Mouse (Mus musculus) CH12.LX (cell line): ENCODE results near the gene Gm20481. TPM values are rescaled to one million over a fixed set of nuclear protein-coding genes. Genes with fewer than 3 reads are reported as not detected.

Experiments
- DNase-seq: peaks from one replicate; pipeline ENCODE4 v3.0.0-alpha.2; 2013; ENCODE audit errors: extremely low read depth
- H3K27ac ChIP-seq: 2 replicates; pipeline ENCODE4 v1.5.1; 2012; ENCODE audit warnings: low read depth, mild to moderate bottlenecking, control low read depth, moderate library complexity; ENCODE audit not compliant: insufficient read depth
- H3K27me3 ChIP-seq: replicated peaks from 2 replicates; pipeline ENCODE3; 2012; ENCODE audit warnings: inconsistent platforms
- H3K36me3 ChIP-seq, 2 experiments: replicated peaks in 1 of 2; 2 replicates each; pipeline versions ENCODE3 to v1.6.1; 2012; ENCODE audit warnings: inconsistent platforms in 1 of 2, low read length in 1 of 2, mild to moderate bottlenecking in 1 of 2, mixed read lengths in 1 of 2, moderate library complexity in 1 of 2; ENCODE audit not compliant: control insufficient read depth in 1 of 2, insufficient read depth in 1 of 2
- H3K4me1 ChIP-seq, 2 experiments: 2 replicates each; pipeline ENCODE4 v1.6.1; 2012; ENCODE audit warnings: inconsistent platforms in 1 of 2, moderate library complexity in 1 of 2; ENCODE audit not compliant: insufficient read depth in 2 of 2, control insufficient read depth in 1 of 2
- H3K4me2 ChIP-seq: 2 replicates; pipeline ENCODE4 v1.6.1; 2012; ENCODE audit warnings: low read depth, mild to moderate bottlenecking, control low read depth; ENCODE audit not compliant: poor library complexity, insufficient read depth, severe bottlenecking
- H3K4me3 ChIP-seq, 3 experiments: fragments of 150-350 bp in 1 of 3; sonication (generic) in 1 of 3; replicated peaks in 1 of 3; 2 replicates each; pipeline versions ENCODE3 to v1.5.1; 2011 to 2012; ENCODE audit warnings: low read depth in 2 of 3, low read length in 2 of 3, mild to moderate bottlenecking in 2 of 3, moderate library complexity in 2 of 3, control low read depth in 1 of 3, improper control_type of control experiment in 1 of 3, inconsistent platforms in 1 of 3, mixed read lengths in 1 of 3; ENCODE audit not compliant: poor library complexity in 1 of 3
- H3K79me2 ChIP-seq: replicated peaks from 2 replicates; pipeline ENCODE4 v1.6.1; 2012; ENCODE audit warnings: mild to moderate bottlenecking, moderate library complexity; ENCODE audit not compliant: control insufficient read depth, poor library complexity, insufficient read depth, severe bottlenecking; ENCODE audit errors: extremely low read depth
- H3K9ac ChIP-seq: 2 replicates; pipeline ENCODE4 v1.6.1; 2012; ENCODE audit warnings: low read depth, mild to moderate bottlenecking, control low read depth, moderate library complexity; ENCODE audit not compliant: insufficient read depth
- H3K9me3 ChIP-seq: replicated peaks from 2 replicates; pipeline ENCODE3; 2012; ENCODE audit warnings: low read length, inconsistent platforms, mixed read lengths
- CHD2 ChIP-seq: IDR thresholded peaks from 2 replicates; pipeline ENCODE4 v1.6.1; 2011; ENCODE audit warnings: low read length, improper control_type of control experiment
- CTCF ChIP-seq, 2 experiments: IDR thresholded peaks in 1 of 2; conservative IDR thresholded peaks in 1 of 2; 2 replicates each; pipeline ENCODE4 v1.5.1; 2011 to 2012; ENCODE audit warnings: low read depth in 2 of 2, low read length in 2 of 2, improper control_type of control experiment in 1 of 2, inconsistent platforms in 1 of 2, mild to moderate bottlenecking in 1 of 2, moderate library complexity in 1 of 2
- ETS1 ChIP-seq: conservative IDR thresholded peaks from 2 replicates; pipeline ENCODE4 v1.6.1; 2012; ENCODE audit warnings: low read depth, mild to moderate bottlenecking, inconsistent platforms, low read length, improper control_type of control experiment, moderate library complexity
- MAFK ChIP-seq: IDR thresholded peaks from 2 replicates; pipeline ENCODE4 v1.6.1; 2011; ENCODE audit warnings: low read length, improper control_type of control experiment; ENCODE audit not compliant: insufficient replicate concordance
- MXI1 ChIP-seq: IDR thresholded peaks from 2 replicates; pipeline ENCODE4 v1.6.1; 2011; ENCODE audit warnings: mild to moderate bottlenecking, low read depth, low read length, improper control_type of control experiment
- NRF1 ChIP-seq: IDR thresholded peaks from 2 replicates; pipeline ENCODE4 v1.6.1; 2014; ENCODE audit warnings: low read depth, mild to moderate bottlenecking, inconsistent platforms, low read length, improper control_type of control experiment, moderate library complexity
- POLR2A ChIP-seq: IDR thresholded peaks from 2 replicates; pipeline ENCODE4 v1.6.1; 2011; ENCODE audit warnings: low read depth, mild to moderate bottlenecking, improper control_type of control experiment, low read length
- UBTF ChIP-seq: IDR thresholded peaks from 2 replicates; pipeline ENCODE4 v1.6.1; 2012; ENCODE audit warnings: low read depth, mild to moderate bottlenecking, inconsistent platforms, low read length, improper control_type of control experiment, moderate library complexity
- ZC3H11A ChIP-seq: IDR thresholded peaks from 2 replicates; pipeline ENCODE4 v1.6.1; 2012; ENCODE audit warnings: low read depth, mild to moderate bottlenecking, inconsistent platforms, low read length, improper control_type of control experiment
- dilution Hi-C: fragments of 300-500 bp; cut with MboI; formaldehyde crosslinking; loops from 2 replicates; pipeline ENCODE4 v1.14.3; 2020; ENCODE audit warnings: low sequenced_read_pairs; ENCODE audit not compliant: extremely low pct_unique_long_range_greater_than_20kb, extremely low pct_ligation_motif_present
- in situ Hi-C: fragments of 300-500 bp; cut with MboI; formaldehyde crosslinking; loops from 3 replicates; pipeline ENCODE4 v1.14.3; 2019; ENCODE audit warnings: low sequenced_read_pairs, low pct_ligation_motif_present, low pct_unique_long_range_greater_than_20kb, mixed read lengths
- polyA plus RNA-seq: library from polyadenylated mRNA; unstranded; fragments of >175 nt; gene quantifications from 2 replicates; pipeline ENCODE4 v1.2.1, GENCODE M21; 2012; ENCODE audit warnings: low read depth; ENCODE audit not compliant: insufficient read length
- total RNA-seq, 2 experiments: library from RNA; depleted of rRNA; stranded (reverse); fragments of 300-350 nt in 1 of 2; fragments of >200 nt in 1 of 2; gene quantifications; 2 replicates each; pipeline ENCODE4 v1.2.3; 2012 to 2014

The Gm20481 gene
- total and polyA plus RNA-seq, 3 experiments = not detected

DNA sequence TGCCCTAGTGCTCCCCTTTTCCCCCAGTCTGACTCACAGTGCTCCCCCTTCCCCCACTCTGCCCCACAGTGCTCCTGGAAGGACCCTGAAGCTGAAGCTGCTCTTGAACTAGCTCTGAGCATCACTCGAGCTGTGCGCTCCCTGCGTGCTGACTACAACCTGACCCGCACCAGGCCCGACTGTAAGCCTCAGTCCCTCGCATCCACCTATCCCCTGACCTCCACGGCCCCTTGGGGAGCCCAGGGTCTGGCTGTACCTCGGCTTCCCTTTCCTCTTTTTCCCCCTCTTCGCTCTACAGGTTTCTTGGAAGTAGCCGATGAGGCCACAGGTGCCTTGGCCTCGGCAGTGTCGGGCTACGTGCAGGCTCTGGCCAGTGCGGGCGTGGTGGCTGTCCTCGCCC, 45.6 kb downstream of the Gm20481 start:
- Histone ChIP-seq H3K9me3 (no peaks in the 10 kb centered on the region), H3K4me3 (no peak overlapping the region), H3K4me2 (no peak overlapping the region), H3K27ac (no peak overlapping the region), H3K9ac (no peak overlapping the region), H3K4me1 (0 out of 4 replicates have a peak, but pooled peaks cover 0 to 2% of the 10 kb centered on the region in 2 experiments), H3K27me3 (no peaks in the 10 kb centered on the region), H3K36me3 (peaks cover 63 to 94% of the 10 kb centered on the region in 2 experiments), H3K79me2 (no peaks in the 10 kb centered on the region)
- no peak for TF ChIP-seq UBTF
- TF ChIP-seq MAFK = no peak
- TF ChIP-seq CTCF (conservative IDR thresholded peaks at IDR 0.05 in 1 of 2, IDR thresholded peaks at IDR 0.05 in 1 of 2; ENCODE audit: low read depth in 2 of 2, low read length in 2 of 2) = no peak
- no peak for TF ChIP-seq ETS1
- no peak for DNase-seq
- in situ Hi-C loops = loop anchor here (10.0 kb wide), 1 partner anchor 220 kb away; the partner anchor contains the start of genes Atp6v1g2 and Nfkbil1
- dilution Hi-C loops = no loop called here

DNA sequence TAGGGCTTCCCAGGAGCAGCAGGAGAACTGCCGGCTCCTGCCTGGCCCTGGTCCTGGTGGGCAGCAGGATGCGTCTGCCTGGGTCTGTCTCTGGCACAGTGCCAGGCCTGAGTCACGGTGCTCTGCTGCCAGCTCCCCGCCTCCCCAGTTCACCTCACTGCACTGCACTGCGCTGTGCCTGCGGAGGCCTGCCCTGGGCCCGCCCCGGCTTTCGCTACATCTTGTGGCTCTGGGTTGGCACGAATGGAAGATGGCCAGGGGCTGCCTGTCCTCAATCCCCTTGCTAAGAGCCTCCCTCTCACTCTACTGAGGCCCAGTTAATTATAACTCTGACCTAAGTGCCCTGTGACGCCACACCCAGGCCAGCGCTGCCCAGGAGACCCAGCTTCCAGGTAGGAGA, 46.7 kb downstream of the Gm20481 start, which contains the start of gene Vwa7:
TSS of gene Vwa7 (plus strand) at position 204 of the 400 bp plus-strand sequence.
- dilution Hi-C loops = no loop called here
- H3K4me2 ChIP-seq = no peak within 1 kb of the TSS
- H3K27ac ChIP-seq = no peak within 1 kb of the TSS
- H3K9ac ChIP-seq = no peak within 1 kb of the TSS
- no peak for DNase-seq
- H3K27me3 ChIP-seq = no peaks in the 10 kb centered on the region
- H3K9me3 ChIP-seq = no peaks in the 10 kb centered on the region
- no peak within 1 kb of the TSS for H3K4me3 ChIP-seq
- in situ Hi-C loops = loop anchor here (10.0 kb wide), 1 partner anchor 218 kb away; the partner anchor contains the start of genes Atp6v1g2 and Nfkbil1
- TF ChIP-seq MXI1 (no peak), NRF1 (no peak), CTCF (conservative IDR thresholded peaks at IDR 0.05 in 1 of 2, IDR thresholded peaks at IDR 0.05 in 1 of 2; ENCODE audit: low read depth in 2 of 2, low read length in 2 of 2) (no peak), ETS1 (no peak), POLR2A (no peak), ZC3H11A (no peak), MAFK (no peak)
- no peaks in the 10 kb centered on the region for H3K79me2 ChIP-seq
- peaks cover 52 to 84% of the 10 kb centered on the region in 2 experiments for H3K36me3 ChIP-seq
- peaks cover 0 to 7% of the 10 kb centered on the region in 2 experiments; a peak in 2 of 4 replicates for H3K4me1 ChIP-seq

DNA sequence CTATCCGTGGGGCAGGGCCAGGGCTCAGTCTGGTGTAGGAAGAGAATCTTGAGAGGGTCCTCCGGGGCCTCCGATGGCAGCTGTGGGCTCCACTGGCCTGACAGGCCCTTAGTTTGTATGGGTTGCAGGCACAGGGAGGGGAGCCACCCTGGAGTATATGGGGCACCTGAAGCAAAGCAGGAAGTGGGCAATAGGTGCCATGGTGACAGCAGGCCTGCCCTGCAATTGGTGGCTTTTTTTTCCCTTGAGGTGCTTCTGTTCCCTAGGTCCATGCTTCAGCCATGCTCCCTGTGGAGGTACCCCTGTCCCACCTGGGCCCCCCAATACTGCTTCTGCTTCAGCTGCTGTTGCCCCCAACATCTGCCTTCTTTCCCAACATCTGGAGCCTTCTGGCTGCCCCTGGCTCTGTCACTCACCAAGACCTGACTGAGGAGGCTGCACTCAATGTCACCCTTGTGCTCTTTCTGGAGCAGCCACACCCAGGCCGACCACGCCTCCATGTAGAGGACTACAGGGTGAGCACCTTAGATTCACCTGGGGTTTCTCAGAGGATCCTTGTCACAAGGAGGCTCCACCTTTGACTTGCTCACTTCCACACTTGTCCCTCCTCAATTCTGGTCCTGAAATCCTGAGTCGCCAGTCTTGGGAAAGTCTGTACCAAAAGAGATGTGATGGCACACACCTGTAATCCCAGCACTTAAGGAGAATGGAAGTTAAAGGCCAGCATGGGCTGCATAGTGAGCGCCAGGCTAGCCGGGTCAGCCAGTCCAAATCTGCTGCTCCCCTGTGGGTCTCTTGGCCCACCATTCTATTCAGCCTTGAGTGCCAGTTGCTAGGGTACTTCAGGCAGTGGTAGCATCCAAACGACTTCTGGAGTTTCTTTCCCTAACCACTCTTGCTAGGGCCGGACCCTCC, 47.3 kb downstream of the Gm20481 start:
- Histone ChIP-seq H3K79me2 (no peaks in the 10 kb centered on the region), H3K4me2 (no peak overlapping the region)
- no peak for DNase-seq
- dilution Hi-C loops = no loop called here
- TF ChIP-seq NRF1 (no peak), CHD2 (peak; percentile 25; the same call in 1 of the 2 replicates)
- TF ChIP-seq, all 38 proteins: peak for 1
- Histone ChIP-seq H3K27me3 (no peaks in the 10 kb centered on the region), H3K27ac (no peak overlapping the region), H3K4me1 (peaks cover 0 to 11% of the 10 kb centered on the region in 2 experiments; a peak in 2 of 4 replicates), H3K9ac (no peak overlapping the region), H3K36me3 (peaks cover 45 to 79% of the 10 kb centered on the region in 2 experiments), H3K9me3 (no peaks in the 10 kb centered on the region), H3K4me3 (no peak overlapping the region)
- in situ Hi-C loops = loop anchor here (10.0 kb wide), 1 partner anchor 218 kb away; the partner anchor contains the start of genes Atp6v1g2 and Nfkbil1
